Mouse (Mus musculus): ENCODE data around the gene Clk1.

The Clk1 gene

DNA sequence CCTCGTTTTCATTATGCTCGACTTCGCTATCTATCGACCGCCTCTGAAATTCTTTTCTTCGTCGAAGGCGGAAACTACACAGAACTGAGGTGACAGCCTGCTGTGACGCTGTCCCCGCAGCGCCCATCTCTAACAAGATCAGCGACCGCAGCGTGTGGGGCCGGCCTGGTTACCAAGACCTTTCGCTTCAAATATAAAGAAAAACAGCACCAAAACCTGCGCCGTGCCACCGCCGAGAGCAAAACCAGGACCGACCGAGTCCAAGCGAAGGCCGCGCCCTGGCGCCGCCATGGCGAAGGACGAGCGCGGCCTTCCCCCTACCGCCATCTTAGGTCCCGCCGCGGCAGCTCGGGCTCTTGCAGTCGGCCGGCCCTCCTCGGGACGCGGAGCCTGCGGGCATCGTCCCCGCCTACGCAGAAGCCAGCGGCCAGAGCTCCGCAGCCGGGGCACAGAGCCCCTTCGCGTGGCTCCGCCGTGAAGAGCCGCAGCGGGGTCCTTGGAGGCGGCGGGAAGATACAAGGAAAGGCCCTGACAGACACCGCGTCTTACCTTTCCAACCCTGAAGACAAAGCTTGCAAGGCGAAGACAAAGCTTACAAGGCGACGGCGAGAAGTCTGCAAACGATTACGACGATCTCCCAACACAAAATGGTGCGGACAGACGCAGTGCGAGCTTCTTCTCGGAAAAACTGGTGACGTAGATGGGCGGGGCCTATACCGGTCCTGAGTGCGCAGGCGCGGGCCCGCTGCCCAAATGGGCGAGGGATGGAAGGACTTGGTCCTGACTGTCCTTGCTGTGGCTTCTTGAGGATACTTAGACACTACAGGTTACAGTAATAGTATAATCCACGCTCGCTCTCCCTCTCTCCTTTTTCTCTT is at the start of gene Clk1:
Gene Clk1, minus strand, starts transcription at position 696 of the 878 bp plus-strand sequence.
- DNase-seq (ENCODE audit: low spot score in 2 of 2) = peak; percentile 88 to 97

DNA sequence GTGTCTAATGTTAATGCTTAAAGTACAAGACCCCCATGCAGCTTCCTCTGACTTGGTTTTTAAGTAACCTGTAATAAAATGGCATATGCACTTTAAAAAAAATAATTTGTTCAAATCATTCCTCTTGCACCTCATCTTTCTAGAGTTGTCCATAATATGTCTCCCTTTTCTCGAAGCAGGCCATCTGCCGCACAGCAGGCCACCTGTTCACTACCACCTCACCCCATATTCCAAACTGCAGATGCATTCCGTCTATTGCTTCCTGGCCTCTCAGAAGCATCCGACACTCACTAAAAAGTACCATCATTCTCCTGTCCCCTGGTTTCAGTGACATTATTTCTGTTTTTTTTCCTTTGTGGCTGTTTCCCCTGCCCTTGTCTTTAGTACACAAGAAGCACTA is 41.7 kb upstream of the Clk1 start:
- no peak for DNase-seq (ENCODE audit: low spot score in 2 of 2)

DNA sequence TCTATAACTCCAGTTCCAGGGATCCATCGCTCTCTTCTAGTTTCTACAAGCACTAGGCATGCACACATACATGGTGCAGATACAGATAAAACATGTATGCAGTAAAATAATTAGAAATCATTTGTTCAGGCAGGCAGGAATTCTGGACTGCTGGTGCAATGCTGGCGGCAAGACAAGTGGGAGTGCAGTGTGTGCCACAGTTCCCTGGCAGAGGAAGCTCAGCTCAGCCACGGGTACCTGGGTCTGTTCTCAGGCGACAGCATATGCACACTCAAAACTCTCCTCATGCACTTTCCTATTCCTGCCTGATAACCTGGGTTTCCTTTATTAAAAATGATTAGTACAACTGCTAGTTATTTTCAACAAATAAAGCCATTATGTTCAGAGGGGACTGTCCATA is 41.2 kb upstream of the Clk1 start:
- no peak for DNase-seq (ENCODE audit: low spot score in 2 of 2)

DNA sequence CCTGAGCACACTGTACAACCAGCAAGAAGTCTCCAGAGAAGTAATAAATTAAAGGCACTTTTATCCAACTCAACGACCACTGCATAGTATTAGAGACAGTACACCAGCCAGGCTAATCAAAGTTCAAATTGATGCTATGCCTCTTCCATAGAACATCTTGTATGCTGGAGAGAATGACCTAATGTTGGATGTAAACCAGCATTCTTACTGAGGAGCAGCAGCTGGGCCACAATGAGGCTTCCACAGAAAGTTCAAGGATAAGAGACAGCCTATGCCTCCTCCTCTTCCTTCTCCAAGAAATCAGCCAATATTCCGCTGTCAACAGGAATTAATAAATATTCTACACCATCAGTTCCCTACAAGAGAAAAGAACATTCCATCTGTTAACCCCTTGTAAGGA is 40.1 kb upstream of the Clk1 start:
- DNase-seq (ENCODE audit: low spot score in 2 of 2) = no peak

DNA sequence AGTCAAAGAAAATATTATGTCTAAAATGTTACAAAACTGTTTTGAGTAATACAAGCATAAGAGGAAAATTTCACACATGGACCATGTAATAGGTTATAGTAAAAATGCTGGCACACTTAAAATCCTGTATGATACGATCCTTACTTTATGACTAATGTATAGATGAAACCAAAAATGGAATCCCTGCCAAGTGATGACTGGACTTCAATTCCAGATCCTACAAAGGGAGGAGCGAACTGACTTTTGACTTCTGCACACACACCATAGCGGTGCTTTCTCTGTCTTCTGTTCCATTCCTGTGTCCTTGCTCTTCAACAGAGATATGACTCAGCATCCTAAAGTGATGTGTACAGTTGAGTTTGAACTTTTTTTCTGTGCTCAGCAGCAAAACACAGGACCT is 36.7 kb upstream of the Clk1 start:
- no peak for DNase-seq (ENCODE audit: low spot score in 2 of 2)

DNA sequence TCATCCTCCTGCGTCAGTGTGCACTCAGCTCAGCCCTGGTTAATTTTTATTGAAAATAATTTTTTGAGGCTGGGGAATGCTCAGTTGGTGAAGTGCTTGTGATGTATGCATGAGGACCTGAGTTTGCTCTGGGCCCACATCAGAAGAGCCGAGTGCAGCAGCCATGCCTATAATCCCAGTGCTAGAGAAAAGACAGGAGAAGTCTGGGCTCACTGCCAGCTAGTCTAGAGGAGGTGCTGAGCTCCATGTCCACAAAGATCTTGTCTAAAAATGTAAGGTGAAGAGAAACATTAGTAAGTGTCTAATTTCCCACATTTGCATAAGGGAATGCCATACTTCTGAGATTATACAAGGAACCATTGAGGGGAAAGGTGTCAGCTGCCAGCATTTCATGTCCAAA is 35.0 kb upstream of the Clk1 start:
- no peak for DNase-seq (ENCODE audit: low spot score in 2 of 2)

DNA sequence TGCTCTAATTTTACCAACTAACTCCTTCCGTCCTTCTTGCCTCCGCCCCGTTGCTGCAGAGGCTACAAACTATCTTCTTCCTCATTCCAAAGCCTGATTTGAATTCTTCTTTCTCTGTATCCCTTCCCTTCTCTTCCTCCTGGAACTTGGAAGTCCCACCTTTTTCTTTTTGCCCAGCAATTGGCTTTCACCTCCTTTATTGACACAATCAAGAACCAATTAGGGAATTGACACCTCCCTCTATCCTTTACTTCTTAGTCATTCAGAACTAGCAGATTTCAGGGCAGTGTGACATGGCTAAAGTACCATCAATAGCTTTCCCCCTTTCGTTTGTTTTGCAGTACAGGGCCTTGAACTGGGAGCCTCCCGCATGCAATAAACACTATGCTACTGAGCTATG is 34.3 kb upstream of the Clk1 start:
- no peak for DNase-seq (ENCODE audit: low spot score in 2 of 2)

DNA sequence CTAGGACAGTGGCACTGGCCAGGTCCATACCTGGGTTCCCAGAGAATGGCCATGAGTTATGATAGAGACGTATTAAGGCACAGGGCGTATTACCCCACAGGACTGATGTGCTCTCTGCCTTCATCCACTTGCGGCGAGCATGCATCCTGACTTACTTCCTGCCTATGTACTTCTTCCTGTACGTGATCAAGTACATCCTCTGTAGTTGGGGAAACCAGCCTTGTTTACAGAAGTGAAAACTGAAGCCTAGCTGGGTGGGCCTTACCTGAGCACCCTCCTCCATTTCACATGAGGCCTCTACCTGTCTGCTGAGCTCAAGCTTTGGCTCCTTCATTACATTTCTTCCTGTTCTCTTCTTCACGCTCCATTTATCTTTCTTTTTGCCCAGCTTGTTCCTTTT is 30.4 kb upstream of the Clk1 start:
- no peak for DNase-seq (ENCODE audit: low spot score in 2 of 2)

DNA sequence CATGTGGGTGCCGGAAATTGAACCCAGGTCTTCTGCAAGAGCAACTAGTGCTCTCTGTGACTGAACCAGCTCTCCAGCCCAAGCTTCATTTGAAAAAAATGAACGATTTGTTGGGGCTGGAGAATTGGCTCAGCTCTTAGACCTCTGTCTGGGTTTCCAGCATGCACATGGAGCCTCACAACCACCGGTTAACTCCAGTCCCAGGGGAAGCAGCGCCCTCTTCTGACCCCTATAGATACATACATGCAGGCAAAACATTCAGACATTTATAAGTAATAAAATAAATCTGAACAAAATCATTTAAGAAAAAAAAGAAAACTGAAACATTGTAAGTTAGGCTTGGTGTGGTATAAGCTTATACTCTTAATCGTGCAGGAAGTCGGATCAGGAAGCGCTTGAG is 24.5 kb upstream of the Clk1 start:
- no peak for DNase-seq (ENCODE audit: low spot score in 2 of 2)

DNA sequence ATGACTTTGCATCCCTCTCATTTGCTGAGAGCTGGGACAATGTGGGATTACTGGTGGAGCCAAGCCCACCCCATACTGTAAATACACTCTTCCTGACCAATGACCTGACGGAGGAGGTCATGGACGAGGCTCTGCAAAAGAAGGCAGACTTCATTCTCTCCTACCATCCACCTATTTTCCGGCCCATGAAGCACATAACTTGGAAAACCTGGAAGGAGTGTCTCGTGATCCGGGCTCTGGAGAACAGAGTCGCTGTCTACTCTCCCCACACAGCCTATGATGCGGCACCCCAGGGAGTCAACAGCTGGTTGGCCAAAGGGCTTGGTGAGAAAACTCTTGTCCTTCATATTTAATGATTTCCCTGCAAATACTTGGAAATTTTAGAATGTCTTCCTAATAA is 23.9 kb upstream of the Clk1 start:
- no peak for DNase-seq (ENCODE audit: low spot score in 2 of 2)

DNA sequence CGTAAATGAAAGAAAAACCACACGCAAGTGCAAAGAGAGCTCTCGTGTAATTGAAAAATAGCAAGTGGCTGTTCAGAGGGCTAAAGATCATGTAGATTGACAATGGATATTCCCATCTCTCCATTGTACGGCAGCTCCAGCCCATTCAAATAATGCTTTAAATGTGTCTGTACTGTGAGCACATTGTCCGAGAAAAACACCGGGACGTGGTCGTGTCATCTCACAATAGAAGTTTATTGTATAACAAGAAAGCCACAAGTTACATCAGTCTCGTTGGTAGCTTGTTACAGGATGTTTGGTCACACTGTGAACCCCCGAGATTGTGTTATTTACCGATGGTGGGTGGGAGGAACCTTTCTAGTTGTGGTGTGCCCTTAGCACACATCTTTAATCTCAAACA is 22.0 kb upstream of the Clk1 start:
- no peak for DNase-seq (ENCODE audit: low spot score in 2 of 2)

DNA sequence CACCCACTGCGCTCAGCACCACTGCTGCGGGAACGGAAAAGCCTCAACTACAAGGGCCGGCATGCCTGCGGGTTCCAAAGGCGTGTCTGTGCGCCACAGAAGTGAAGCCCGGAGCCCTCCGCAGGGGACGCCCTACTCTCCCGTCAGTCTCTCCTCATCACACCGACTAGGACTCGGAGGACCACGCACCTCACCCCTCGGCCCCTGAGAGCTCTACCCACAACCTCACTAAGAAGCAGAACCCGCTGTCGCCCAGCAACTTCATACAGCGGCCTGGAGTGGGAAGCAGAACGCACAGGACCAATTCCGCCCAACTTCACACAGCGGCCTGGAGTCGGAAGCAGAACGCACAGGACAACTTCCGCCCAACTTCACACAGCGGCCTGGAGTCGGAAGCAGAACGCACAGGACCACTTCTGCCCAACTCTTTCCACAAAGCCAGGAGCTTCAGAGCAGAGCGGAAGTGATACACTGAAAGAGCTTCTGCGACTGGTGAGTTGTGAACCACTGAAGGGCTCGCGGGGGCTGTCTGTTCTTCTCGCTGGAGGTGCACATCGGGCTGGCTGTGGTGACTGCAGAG is 21.4 kb upstream of the Clk1 start, which contains the start of the genes Nif3l1 and Ppil3:
Gene Nif3l1, plus strand, starts transcription at position 9 of the 580 bp plus-strand sequence.
Gene Ppil3, minus strand, starts transcription at position 344 of the 580 bp plus-strand sequence.
- peak; percentile 88 to 94 for DNase-seq (ENCODE audit: low spot score in 2 of 2)

DNA sequence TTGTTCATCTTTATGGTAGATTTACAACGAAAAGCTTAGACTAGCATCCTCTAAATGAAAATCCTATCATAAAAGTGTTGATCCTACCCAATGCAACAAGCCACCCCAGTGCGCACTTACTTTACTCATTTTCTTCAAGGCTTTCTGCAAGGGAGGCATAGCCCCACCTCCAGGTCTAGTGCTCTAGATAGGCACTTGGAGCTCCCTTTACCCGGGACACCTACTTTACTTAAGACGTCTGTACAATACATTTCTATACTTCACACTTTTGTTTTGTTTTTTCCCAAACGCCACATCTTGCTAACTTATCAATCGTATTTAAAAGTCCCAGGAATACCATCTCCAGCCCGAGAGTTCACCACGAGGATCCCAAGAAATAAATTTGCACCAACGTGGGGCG is 20.8 kb upstream of the Clk1 start:
- DNase-seq (ENCODE audit: low spot score in 2 of 2) = no peak

DNA sequence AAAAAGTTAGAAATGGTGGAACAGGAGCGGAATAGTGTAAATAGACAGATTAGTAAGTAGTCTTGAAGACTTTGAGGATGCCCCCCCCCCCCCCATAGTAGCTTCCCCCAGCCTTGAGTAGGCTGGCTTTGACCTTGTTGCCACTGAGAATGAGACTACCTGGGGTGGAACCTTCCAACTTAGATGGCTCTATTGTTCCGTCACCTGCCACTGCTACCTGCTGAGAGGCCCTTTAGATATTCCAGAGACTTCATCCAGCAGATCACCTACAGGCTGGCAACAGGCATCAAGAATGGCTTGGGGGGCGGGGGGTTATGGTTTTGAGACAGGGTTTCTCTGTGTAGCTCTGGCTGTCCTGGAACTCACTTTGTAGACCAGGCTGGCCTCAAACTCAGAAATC is 685 bp upstream of the Clk1 start:
- DNase-seq (ENCODE audit: low spot score in 2 of 2) = no peak

DNA sequence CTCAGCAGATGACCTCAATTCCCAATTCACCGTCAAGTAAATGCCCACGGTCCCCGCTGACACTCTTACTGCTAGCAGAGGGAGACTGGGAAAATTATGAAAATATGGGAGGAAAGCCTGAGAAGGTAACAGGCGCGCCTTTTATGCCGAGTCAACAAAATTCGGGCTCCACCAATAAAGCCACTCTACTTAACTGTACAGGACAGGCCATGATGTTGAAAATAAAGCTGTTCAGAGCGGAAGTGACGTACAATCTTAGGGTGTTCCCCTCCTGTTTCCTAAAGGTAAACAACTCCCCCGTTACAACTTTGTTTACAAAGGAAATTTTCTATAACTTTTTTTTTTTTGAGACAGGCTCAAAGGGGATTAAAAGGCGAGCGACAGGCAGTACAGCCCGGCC is 987 bp downstream of the Clk1 start:
- no peak for DNase-seq (ENCODE audit: low spot score in 2 of 2)

DNA sequence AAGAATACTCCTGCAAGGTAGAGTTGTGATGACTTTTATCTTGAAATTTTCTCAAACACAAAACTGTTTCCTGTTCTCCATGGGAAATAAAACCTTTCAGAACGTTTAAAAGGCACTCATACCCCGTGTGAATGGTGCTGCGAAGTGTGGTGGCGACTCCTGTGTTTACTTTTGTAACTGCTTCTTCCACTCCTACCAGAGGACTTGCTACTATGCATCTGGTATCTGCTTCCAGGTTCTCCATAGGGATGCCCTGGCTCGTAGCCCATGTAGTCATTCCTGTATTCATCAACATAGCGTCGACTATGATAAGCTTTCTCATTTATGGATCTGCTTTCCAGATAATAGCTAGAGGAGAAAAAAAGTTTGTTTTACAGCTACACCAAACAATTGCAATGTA is 2.9 kb downstream of the Clk1 start:
- DNase-seq (ENCODE audit: low spot score in 2 of 2) = no peak

DNA sequence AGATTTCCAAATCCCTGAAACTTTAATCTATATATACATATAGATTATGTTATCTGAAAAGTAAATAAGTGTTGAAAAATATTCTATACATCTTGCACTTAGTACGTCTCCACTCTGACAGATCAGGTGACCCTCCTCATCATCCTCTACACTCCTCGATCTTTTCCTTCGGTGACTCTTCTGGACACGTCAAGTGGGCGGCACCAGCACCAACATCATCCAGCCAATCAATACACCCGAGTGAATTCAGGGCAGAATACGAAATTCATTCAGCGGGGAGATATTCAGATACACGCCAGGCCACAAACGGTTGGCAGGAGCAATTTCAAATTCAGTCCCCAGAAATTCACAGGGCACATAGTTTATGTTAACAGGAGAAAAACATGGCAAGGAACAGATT is 3.8 kb downstream of the Clk1 start:
- no peak for DNase-seq (ENCODE audit: low spot score in 2 of 2)

DNA sequence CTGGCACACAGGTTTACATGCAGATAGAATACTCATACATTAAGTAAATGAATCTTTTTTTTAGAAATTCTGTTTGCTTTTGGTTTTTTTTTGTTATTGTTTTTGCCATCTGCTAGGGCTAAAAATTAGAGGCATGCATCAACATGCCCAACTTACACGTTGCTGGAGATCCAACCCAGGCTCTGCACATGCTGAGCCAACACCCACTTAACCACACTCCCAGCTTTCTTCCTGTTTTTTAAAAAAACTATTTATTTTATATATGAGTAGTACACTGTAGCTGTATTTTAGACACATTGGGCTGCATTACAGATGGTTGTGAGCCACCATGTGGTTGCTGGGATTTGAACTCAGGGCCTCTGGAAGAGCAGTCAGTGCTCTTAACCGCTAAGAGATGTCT is 7.8 kb downstream of the Clk1 start:
- no peak for DNase-seq (ENCODE audit: low spot score in 2 of 2)

DNA sequence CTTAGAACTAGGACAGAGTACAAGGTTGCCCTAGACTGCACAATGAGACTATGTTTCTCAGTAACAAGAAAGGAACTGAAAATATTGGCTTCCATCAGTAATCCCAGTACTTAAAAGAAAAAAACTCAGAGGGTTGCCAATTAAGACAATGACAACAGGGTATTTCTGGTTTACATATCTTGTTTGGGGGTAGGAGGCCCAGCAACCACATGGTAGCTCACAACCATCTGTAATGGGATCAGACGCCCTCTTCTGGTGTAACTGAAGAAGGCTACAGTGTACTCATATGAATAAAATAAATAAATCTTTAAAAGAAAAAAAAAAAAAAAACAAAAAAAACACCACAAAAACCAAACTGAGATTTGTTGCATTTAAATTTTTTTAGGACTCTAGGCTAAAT is 8.4 kb downstream of the Clk1 start:
- no peak for DNase-seq (ENCODE audit: low spot score in 2 of 2)

DNA sequence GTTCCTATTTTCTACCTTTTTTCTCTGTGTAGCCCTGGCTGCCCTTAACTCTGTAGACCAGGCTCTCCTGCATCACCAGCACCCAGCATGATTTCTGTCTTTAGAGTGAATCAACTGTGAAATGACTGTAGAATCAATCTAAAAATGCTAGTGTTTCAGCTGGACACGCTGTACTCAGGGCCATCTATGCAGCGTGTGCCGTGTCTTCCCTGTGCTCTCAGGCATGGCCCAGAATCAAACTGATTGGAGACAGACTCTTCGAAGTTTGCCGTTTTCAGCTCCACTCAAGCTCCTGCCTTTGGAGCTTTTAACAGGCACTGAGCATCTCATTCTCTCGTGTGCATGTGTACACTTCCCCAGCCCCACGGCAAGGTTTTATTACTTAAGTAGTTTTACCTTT is 13.1 kb downstream of the Clk1 start:
- DNase-seq (ENCODE audit: low spot score in 2 of 2) = no peak

DNA sequence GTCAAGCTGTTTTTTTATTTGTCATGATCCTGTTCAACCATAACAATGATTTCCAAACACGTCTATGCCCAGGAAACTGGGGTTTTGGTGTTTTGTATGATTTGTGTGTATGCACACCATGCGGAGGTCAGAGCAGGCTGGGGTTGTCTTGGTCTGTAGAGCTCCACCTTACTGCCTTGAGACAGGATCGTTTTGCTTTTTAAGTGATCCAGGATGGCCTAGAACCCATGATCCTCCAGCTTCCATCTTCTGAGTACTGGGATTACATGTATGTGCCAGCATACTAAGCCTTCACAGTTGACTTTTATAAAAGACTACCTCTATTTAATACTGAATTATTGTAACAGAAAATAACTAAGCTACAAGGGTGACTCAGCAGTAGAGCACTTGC is 13.7 kb downstream of the Clk1 start:
- DNase-seq (ENCODE audit: low spot score in 2 of 2) = no peak

DNA sequence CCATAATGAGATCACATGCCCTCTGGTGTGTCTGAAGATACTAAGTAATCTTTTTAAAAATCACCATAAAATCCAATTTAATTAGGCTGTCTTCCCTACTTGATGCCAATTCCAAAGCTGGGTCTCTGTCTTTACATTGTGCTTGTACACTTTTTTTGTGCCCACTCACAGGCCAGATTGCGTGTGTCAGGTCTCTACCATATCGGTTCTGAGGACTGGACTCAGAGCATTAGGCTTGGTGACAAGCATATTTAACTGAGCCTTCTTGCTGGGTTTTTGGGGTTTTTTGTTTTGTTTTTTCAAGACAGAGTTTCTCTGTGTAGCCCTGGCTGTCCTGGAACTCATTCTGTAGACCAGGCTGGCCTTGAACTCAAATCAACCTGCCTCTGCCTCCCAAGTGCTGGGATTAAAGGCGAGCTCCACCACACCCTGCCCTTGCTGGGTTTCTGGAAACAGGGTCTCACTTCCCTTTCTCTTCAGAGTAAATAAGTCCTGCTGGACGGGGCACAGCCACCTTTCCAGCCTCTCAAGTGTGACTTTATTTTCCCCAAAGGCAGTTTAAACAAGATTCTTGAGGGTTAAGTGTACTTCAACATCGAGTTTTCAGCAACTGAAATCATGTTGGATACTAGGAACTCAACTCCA is 14.2 kb downstream of the Clk1 start:
- DNase-seq (ENCODE audit: low spot score in 2 of 2) = no peak

DNA sequence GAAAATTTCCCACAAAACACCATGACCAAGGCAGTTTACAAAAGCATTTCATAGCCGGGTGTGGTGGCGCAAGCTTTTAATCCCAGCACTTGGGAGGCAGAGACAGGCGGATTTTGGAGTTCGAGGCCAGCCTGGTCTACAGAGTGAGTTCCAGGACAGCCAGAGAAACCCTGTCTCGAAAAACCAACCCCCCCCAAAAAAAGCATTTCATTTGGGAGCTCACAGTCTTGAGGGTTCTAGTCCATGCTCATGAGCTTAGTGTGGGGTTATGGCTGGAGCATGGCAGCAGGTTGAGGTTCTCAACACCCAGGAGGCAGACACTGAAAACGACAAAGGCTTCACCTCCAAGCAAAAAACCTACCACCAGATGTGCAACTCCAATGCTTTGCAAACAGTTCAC is 15.7 kb downstream of the Clk1 start:
- no peak for DNase-seq (ENCODE audit: low spot score in 2 of 2)
